Mouse (Mus musculus): ENCODE measurements around the gene Dcpp3.
A peak's percentile ranks its signal among the peaks of the same experiment; 100 is the strongest.
"Not testable (repeated sequence)": the region's sequence is repeated elsewhere in the genome, so short reads cannot be mapped to it uniquely, and the experiment has no call there.

The Dcpp3 gene

GRCm38 (mm10) chr17:23917158-23917557, at the start of gene Dcpp3:
Gene Dcpp3, plus strand, starts transcription at chr17:23917458.
- DNase-seq (ENCODE audit: low spot score in 2 of 2) = not testable (repeated sequence)

- no peak for DNase-seq (ENCODE audit: low spot score in 2 of 2)
Observed at GRCm38 (mm10) chr17:23867756-23868155, 49.5 kb upstream of the Dcpp3 start, which contains the start of gene Prss21. Gene Prss21, plus strand, starts transcription at chr17:23868056.

GRCm38 (mm10) chr17:23868513-23868912, 48.7 kb upstream of the Dcpp3 start:
- DNase-seq (ENCODE audit: low spot score in 2 of 2) = no peak

GRCm38 (mm10) chr17:23873884-23874856, 43.1 kb upstream of the Dcpp3 start:
- peak in 1 of 2 experiments; percentile 58 for DNase-seq (ENCODE audit: low spot score in 2 of 2)

GRCm38 (mm10) chr17:23876741-23877140, 40.5 kb upstream of the Dcpp3 start:
- DNase-seq (ENCODE audit: low spot score in 2 of 2) = peak in 1 of 2 experiments; percentile 18

- no peak for DNase-seq (ENCODE audit: low spot score in 2 of 2)
Observed at GRCm38 (mm10) chr17:23877166-23877565, 40.1 kb upstream of the Dcpp3 start.

DNA sequence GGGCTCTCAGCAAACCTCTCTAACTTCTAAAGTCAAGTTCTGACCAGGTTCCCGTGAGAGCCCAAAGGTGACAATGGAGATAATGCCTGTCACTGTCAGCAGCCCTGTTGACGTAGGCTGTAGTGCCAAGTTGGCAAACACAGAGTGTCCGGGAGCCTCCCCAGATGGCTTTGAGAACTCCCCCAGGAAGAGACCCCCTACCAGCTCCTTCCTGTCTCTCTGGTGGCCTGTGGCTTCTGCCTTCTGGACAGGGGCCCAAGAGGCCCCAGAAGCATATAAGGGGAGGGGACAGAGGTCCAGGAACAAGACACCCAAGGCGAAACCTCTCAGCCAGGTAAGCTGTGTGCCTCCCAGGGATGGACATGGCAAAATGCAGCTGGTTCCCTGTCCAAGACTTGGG, 36.7 kb upstream of the Dcpp3 start, which contains the start of the genes Dcpp1 and Dcpp2:
Gene Dcpp1 (plus strand): TSS at position 301 of the 400 bp plus-strand sequence.
Gene Dcpp2 (plus strand): TSS at position 305 of the 400 bp plus-strand sequence.
- DNase-seq (ENCODE audit: low spot score in 2 of 2) = not testable (repeated sequence)

- DNase-seq (ENCODE audit: low spot score in 2 of 2) = peak; percentile 64 to 84
Observed at GRCm38 (mm10) chr17:23924531-23925007, 7.3 kb downstream of the Dcpp3 start.

GRCm38 (mm10) chr17:23925090-23925493, 7.8 kb downstream of the Dcpp3 start:
- peak; percentile 37 to 69 for DNase-seq (ENCODE audit: low spot score in 2 of 2)

DNA sequence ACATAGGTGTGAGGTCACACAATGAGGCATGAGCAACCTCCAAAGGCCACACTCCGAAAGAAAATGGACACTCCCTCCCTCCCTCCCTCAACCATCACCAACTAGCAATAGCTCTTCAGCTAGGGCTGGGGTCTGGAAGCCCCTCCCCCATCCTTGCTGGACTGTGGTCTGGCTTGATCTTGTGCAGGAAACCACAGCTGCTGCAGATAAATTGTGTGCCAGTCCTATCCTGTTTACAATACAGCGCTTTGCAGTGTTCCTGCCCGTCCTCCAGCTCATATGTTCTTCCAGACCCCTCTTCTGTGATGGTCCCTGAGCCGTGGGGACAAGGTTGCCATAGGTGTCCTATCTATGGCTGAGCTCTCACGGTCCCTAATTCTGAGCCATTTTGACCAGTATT, 13.9 kb downstream of the Dcpp3 start:
- DNase-seq (ENCODE audit: low spot score in 2 of 2) = no peak

GRCm38 (mm10) chr17:23941372-23941771, 24.1 kb downstream of the Dcpp3 start, which contains the start of gene Sbp:
Gene Sbp, plus strand, starts transcription at chr17:23941672.
- no peak for DNase-seq (ENCODE audit: low spot score in 2 of 2)

GRCm38 (mm10) chr17:23947486-23947885, 30.2 kb downstream of the Dcpp3 start:
- not testable (repeated sequence) for DNase-seq (ENCODE audit: low spot score in 2 of 2)

GRCm38 (mm10) chr17:23949068-23949467, 31.8 kb downstream of the Dcpp3 start:
- DNase-seq (ENCODE audit: low spot score in 2 of 2) = no peak

GRCm38 (mm10) chr17:23950828-23951227, 33.6 kb downstream of the Dcpp3 start:
- DNase-seq (ENCODE audit: low spot score in 2 of 2) = not testable (repeated sequence)

GRCm38 (mm10) chr17:23955174-23955573, 37.9 kb downstream of the Dcpp3 start, which contains the start of gene Sbpl:
Gene Sbpl, minus strand, starts transcription at chr17:23955274.
- DNase-seq (ENCODE audit: low spot score in 2 of 2) = no peak

DNA sequence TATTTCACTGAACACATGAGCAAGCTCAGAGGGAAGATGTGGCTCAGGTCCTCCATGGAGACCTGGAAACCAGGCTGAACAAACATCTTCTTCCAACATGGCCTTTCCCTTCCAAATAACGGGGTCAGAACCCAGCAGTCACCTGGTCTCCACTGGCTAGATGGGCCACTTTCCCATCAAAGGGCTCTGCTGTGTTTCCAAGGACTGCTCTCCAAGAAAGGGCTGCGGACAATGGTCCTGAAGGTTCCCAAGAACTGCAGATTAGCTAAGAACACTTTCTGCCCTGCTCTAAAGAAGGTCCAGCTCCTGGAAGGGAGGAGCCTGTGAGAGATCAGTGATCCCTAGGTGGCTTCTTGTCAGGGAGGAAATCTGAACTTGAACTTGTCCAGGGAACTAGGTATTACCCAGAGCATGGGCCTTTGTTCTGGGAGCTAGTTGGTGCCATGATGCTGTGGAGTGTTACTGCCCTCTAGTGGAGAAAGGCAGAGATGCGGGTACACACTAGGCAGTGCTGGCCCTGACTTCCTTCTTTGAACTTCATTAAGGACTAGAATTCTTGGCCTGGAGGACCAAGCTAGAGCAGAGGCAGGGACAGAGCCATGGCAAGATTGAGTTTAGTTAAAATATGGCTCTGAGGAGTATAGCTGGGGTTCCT, 43.0 kb downstream of the Dcpp3 start:
- DNase-seq (ENCODE audit: low spot score in 2 of 2) = peak; percentile 75 to 86

DNA sequence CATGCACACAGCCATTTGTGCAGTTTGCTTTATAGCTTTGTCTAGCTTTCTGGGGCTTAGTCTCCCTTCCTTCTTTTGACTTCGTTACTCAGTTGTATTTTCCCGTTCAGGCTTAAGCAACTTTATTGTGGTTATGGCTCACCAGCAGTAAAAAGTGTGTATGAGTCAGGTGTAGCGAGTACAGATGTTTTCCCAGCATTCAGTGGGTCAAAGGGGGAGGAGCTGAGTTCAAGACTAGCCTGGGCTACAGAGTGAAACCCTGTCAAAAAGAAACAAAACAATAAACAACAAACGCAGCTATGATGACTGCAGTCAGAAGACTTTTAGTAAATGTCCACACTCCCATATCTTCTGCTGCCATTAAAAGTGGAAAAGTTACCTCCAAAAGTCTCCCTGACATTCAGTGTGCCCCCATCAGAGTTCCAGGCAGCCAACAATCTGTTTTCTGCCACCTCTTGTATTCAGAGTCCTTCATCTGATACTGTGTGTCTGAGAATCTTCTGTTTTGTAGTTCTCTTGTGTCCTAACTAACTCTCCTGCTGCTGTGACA, 44.4 kb downstream of the Dcpp3 start:
- DNase-seq (ENCODE audit: low spot score in 2 of 2) = no peak

GRCm38 (mm10) chr17:23965805-23966425, 48.7 kb downstream of the Dcpp3 start:
- DNase-seq (ENCODE audit: low spot score in 2 of 2) = no peak

- no peak for DNase-seq (ENCODE audit: low spot score in 2 of 2)
Observed at GRCm38 (mm10) chr17:23966658-23967401, 49.6 kb downstream of the Dcpp3 start.

GRCm38 (mm10) chr17:23968780-23969179, 51.5 kb downstream of the Dcpp3 start:
- DNase-seq (ENCODE audit: low spot score in 2 of 2) = no peak
